Mouse (Mus musculus): ENCODE results near the gene Mcu.

The Mcu gene

DNA sequence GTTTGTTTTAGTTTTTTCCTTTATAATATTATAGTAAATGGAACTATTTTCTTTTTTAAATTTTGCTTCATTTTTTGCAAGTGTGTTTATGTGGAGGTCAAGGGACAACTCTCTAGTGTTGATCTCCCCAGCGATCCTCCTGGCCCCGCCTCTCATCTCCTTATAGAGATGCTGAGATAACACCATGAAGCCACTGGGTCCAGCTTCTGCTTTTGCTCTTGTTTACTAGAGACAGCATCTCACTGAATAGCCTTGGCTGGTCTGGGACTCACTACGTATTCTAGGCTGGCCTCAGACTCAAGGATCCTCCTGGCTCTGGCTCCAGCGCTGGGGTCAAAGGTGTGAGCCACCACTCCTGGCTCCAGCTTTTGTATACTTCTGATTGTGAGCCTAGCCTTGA is 197.0 kb downstream of the Mcu start:
- no peak for DNase-seq

DNA sequence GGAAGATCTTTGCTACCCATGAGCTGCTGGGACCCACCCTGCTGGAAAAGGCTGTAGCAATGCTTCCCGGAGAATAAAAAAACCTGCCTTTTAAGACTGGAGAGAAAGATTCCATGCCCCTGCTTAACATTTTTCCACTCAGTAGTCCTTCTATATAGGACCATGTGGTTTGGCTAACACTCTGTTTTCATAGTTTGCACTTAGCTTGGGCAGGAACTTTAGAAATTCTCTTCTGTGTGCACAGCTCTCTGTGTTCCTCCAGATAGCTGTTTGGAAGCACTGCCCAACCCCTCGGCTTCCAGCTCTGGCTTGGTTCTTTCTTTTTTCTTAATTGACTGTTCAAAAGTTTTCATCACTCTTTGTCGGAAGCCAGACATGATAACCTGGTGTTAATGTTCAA is 199.9 kb downstream of the Mcu start:
- DNase-seq: no peak

DNA sequence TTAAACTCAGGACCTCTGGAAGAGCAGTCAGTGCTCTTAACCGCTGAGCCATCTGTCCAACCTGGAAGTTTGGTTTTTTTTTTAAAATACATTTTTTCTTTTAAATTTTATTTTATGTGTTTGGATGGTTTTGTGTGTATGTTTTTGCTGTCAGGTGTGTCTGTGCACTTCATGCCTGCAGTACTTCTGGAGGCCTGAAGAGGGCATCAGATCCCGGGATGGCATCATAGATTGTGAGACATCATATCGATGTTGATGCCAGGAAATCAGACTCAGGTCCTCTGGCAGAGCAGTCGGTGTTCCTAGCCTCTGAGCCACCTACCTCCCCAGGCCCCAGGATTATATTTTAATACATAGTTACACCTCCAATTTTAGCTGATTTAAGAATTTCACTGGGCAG is 202.8 kb downstream of the Mcu start:
- DNase-seq: no peak

DNA sequence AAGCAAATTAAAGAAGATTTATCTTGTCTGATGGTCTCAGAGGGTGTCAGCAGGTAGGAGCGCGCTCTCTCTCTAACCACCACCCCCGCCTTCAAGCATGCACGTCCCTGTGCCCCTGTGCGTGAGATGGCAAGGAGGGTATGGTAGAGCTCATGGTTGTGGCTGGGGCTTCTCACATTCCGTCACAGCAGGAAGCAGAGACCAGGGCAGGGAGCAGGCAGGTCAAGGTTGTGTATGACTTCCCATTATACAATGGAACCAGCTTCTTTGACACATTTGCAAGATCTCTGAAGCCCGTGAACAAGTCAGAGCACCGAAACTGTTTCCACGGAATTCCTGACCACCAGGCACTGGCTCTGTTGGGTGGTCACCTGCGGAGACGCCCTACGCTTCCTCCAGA is 206.2 kb downstream of the Mcu start:
- no peak for DNase-seq

DNA sequence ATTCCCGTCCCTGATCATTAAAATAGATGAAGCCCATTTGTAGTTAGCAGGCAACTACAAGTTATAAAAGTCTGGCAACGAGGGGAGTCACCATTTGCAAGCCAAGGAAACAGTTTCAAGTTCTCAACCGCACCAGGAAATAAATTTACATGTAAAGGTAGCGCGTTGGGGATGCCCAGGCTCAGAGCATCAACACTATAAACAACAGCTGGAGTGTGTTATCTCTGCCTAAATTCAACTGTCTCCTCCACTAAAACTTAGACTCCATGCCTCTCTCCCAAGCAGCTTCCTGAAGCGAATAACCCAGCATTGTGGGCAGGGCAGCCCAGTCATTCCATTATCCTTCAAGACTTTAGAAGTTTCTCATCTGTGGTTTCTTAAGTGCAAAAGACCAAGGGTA is 208.0 kb downstream of the Mcu start:
- no peak for DNase-seq

DNA sequence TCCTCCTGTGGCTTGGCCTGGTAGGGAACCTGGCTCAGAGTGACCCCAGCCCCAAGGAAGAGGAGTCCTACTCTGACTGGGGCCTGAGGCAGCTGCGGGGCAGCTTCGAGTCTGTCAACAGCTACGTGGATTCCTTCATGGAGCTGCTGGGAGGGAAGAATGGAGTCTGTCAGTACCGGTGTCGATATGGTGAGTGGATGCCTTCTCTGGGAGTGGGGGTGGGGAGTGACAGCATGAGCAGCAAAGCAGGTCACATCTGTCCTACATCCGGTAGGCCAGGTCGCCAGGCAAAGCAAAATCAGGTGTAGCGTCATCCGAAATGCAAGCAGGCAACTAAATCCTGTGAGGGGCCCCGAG is 212.7 kb downstream of the Mcu start:
- no peak for DNase-seq

DNA sequence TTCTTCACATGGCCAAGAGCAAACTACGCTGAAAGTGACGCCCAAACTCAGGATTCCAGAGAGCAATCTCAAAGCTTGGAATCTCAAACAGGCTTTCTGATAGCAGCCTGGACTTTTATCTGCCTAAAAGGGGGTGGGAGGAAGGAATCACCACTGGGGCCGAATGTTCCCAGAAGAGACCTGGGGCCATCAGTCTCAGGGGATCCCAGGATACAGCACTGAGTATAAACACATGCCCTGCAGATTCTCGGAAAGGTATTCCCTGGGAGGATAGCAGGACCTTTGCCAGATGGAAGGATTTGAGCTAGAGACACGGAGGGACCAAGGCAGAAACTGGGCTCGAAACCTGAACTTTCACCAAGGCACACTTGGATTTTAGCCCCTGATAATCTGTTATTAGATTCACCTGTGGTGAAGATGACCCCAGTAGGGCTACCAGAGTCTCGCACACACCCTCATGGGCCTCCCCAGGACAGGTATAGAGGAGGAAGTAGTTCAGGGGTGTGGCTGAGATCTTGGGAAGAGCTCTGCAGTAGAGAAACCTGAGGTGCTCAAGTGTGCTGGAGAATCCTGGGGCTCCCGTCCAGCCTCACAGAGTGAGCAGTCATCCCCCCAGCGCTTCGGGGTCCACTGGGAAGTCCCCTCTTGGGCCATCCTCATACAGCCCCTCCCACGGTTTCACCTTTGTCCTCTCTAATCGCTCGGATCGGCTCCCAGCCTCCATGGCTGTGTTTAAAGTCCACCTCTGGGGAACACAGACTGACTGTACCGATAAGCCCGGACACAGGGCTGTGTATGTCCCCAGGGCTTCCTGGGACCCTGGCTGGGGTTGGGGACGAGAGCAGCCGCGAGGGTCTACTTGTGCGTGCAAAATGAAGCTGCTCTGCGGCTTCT is 213.3 kb downstream of the Mcu start, which contains the start of gene Pla2g12b:
Gene Pla2g12b (plus strand): TSS at position 762 of the 894 bp plus-strand sequence.
- no peak for DNase-seq

Data from cerebellum, adult 11 months (tissue).